Mouse (Mus musculus) 416B (cell line): ENCODE measurements at regions not wholly inside any gene's neighbourhood (a gene's known extent, or its start where the extent isn't known, plus 50 kb on each side); places are given as distances from the start of the nearest gene placed in this dataset.

Source experiments
- DNase-seq: peaks from one replicate; pipeline ENCODE4 v3.0.0; 2011; ENCODE audit warnings: low read depth

GRCm38 (mm10) chr17:80891656-80892055, 52.8 kb upstream of the Tmem178 start:
- DNase-seq: peak; percentile 16

- peak; percentile 37 for DNase-seq
Measured at GRCm38 (mm10) chr17:80889095-80889494, 55.3 kb upstream of the Tmem178 start.

DNA sequence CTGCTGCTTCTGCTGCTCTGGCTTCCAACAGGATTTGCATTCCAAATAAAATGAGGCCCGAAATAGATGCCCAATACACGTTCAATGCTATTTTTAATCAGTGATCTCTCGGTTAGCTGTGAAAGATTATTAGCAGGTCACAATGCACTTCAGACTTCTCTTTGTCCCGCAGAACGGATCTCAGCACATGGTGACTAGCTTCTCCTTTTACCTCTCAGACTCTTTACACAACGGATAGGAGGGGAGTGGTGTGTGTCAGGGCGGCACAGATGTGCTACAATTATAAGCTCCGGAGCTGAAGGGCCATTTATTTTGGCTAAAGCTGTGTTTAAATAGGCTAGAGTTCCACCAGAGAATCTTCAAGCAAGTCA, 56.7 kb upstream of the Tmem178 start:
- DNase-seq: no peak

DNA sequence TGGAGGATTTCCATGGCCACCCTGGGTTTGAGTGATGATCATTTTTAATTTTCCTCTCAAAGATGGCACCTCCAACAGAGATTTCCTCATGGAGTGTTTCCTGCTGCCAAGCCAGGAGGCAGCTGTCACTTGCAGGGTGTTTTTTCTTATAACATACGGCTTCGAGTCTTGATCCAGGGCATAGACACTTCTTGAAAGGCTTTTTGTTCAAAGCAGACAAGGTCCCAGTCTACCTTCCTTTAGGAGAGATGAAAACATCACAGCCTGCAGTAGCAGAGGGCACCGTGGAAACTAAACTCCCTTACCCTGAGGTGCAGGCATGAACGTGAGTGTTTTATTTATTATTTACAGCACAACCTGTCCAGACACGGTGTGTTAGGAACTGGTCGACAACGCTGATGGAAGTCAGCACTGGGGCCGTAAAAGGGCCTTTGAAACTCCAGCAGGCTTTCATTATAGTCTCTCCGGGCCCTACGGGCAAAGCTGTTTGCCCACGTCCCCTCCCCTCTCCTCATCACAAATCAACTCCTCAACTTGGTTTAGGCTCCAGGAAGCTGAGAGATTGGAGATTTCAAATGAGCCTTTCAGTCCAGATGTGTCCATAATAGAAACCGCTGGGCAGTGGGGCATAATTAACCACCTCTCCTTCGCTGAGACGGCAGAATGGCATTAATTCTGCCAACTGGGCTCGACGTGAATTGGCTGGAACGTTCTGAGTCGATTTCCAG, 57.2 kb upstream of the Tmem178 start:
- DNase-seq: no peak

GRCm38 (mm10) chr17:80886211-80886701, 58.2 kb upstream of the Tmem178 start:
- no peak for DNase-seq

DNA sequence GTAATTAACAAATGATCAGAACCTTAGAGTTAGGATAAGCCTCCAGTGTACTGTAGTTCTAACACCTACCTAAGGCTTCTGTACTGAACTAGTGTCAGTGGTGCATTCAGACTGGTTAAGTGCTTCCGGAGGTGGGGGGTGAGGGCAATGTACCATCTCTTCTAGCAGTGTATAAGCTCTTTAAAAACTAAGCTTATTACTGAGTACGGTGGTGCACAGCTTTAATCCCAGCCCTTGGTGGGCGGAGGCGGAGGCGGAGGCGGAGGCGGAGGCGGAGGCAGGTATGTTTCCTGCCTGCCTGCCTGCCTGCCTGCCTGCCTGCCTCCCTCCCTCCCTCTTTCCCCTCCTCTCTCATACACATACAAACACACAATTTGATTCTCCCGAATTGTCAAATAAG, 58.7 kb upstream of the Tmem178 start:
- DNase-seq: no peak

GRCm38 (mm10) chr17:80884886-80885285, 59.5 kb upstream of the Tmem178 start:
- DNase-seq: no peak

- no peak for DNase-seq
Measured at GRCm38 (mm10) chr17:80882476-80882875, 62.0 kb upstream of the Tmem178 start.

- no peak for DNase-seq
Measured at GRCm38 (mm10) chr17:80880325-80880724, 64.1 kb upstream of the Tmem178 start.

- DNase-seq: no peak
Measured at GRCm38 (mm10) chr17:80875352-80876044, 68.9 kb upstream of the Tmem178 start.

DNA sequence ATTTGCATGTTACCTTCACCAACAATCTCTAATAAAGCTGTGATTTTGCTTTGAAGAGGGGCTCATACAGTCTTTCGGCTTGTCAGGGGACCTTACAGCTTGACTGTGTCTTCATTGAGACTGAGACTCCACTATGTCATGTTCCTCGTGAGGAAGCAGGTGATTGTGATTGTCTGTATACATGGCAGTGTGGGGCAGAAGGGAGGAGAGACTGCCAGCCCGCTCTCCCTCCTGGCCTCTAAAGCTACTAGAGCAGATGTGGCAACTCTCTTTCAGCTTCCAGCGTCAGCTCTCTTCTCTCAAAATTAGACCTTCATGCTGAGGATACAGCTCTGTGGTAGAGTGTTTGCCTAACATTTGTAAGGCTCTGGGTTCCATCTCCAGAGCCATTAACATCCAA, 73.5 kb upstream of the Tmem178 start:
- no peak for DNase-seq

- DNase-seq: no peak
Measured at GRCm38 (mm10) chr17:80862338-80862737, 82.1 kb upstream of the Tmem178 start.

DNA sequence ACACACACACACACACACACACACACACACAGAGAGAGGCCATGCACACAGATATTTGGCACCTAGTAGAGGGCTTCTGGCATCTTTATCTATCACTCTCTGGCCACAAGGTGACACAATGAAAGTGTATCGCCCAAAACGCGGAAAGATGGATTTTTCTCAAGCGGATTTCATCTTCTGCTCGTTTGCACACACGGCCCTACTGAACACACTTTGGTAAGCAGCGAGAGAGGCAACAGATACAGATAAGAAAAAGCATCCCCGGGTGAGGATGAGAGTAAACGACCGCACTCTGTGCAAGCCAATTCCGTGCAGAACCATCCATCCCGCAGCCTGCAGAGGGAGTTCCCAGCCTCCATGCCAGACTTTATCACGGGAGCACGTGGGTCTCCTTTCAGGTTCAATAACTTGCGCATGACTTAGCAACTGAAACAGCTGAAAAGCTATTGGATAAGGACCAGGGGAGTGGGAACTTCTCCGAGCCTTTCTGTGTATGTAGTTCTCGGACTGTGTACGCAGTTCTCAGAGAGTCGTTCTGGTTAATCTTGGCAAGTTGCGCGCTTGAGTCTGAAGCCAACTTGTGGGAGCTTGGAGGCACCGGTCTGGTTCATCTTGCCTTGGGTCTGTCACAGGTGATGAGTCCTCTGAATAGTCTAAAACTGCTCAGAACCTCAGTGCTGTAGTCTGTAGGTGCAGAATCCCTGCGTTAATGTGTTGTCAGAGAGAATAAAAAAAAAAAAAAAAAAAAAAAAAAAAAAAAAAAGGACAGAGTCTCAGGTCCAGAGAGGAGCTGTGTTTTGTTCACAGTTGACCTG, 97.2 kb upstream of the Tmem178 start:
- DNase-seq: no peak

GRCm38 (mm10) chr17:80845349-80845748, 99.1 kb upstream of the Tmem178 start:
- no peak for DNase-seq

DNA sequence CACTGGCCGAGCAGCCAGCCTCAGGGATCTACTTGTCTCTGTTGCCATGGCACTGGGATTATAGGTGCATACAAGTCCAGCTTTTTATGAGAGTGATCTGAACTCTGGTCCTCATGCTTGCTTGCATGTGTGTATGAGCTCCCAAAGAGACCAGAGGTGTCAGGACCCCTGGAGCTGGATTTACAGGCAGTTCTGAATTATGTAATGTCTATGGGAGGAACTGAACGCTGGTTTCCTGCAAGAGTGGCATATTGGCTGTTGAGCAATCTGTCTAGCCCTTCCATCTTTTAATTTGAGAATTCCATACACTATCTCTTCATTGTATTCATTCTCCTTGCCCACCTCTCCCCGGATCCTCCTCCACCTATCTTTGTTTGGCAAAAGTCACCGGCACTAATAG, 102.5 kb upstream of the Tmem178 start:
- DNase-seq: no peak

- DNase-seq: no peak
Measured at GRCm38 (mm10) chr17:80840896-80841295, 103.5 kb upstream of the Tmem178 start.

GRCm38 (mm10) chr17:80840452-80840851, 104.0 kb upstream of the Tmem178 start:
- DNase-seq: no peak

DNA sequence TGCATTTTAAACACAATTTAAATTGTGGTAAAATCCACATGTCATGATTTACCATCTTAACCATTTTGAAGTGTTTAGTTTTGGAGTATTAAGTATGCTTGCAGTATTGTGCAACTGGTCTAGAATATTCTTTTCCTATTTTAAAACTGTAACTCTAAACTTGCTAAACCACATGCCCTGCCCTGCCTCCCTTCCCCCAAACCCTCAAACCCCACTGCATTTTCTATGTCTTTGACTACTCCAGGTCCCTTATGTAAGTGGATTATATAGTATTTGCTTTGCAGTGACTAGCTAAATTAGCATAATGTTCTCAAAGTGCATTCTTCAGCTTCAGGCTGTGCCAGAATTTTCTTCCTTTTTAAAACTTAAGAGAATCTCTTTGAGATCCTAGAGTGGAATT, 106.4 kb upstream of the Map4k3 start:
- DNase-seq: no peak

GRCm38 (mm10) chr17:80834176-80834517, 105.9 kb upstream of the Map4k3 start:
- no peak for DNase-seq

DNA sequence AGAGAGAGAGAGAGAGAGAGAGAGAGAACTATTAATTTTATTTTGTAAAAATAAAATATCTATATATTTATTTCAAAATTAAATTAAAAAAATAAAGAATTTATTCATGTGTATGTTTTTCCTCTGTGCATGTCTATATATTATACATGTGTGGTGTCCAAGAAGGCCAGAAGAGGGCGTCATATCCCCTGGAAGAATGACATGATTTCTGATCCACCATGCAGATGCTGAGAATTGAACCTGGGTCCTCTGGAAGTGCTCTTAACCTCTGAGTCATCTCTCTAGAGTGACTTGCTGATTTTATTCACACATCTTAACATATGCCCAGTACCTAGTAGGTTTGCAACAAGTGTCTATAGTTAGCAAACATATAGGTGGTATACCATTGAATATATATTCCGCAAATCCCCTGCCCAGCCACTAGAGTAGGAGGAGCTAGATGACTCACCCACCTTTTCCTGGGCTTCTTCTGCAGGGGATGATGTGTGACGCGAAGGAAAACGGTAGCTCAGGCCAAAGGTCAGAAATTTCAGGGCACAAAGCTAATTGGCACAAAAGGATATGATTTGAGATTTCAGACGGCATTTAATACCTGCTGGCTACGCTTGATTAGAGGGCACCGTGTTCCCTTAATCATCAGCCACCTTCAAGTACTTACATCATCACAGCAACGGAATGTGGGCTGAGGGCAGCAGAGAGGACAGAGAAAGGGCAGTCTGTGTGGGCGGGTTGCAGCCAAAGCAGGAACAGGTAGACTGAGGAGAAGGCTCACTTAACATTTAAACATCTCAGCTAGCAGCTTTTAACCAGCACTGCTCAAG, 105.3 kb upstream of the Map4k3 start:
- peak; percentile 11 for DNase-seq

DNA sequence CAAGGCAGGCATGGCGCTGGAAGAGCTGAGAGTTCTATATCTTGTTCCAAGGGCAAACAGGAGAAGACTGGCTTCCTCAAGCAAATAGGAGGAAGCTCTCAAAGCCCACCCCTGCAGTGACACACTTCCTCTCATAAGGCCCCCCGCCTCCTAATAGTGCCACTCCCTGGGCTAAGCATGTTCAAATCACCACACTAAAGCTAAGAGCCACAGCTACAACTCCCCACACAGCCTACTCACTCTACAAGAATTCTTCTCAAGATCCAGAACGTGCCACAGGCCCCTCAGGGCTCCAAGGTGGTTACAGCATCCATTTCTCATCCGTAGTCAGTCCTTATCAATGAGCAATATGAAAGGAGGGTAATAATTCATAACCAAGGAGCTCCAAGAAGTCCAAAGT, 103.4 kb upstream of the Map4k3 start:
- DNase-seq: no peak

DNA sequence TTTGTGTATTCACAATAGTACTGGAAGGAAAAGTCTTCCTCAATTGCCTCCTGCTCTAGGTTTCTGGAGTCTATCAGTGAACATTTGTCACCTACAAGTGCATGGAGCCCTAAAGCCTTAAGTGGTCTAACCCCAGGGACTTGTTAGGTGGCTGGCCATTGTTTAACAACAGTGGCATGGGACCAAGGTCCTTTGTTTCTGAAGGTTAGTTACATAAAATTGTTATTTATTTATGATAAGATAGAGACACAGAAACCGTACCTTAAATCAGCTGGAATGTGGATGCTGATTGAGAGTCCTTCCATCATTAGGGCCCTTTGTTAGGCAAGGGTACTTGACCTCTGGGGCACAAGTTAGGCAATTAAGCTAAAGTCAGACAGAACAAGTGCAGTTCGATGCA, 99.6 kb upstream of the Map4k3 start:
- DNase-seq: no peak
